Mouse (Mus musculus): ENCODE data around the gene Tomt. TPM values are rescaled to one million over a fixed set of nuclear protein-coding genes. Genes with fewer than 3 reads are reported as not detected.

The Tomt gene
- total and polyA plus RNA-seq, 3 experiments, result 0.01 to 0.22 TPM; not detected in 1

DNA sequence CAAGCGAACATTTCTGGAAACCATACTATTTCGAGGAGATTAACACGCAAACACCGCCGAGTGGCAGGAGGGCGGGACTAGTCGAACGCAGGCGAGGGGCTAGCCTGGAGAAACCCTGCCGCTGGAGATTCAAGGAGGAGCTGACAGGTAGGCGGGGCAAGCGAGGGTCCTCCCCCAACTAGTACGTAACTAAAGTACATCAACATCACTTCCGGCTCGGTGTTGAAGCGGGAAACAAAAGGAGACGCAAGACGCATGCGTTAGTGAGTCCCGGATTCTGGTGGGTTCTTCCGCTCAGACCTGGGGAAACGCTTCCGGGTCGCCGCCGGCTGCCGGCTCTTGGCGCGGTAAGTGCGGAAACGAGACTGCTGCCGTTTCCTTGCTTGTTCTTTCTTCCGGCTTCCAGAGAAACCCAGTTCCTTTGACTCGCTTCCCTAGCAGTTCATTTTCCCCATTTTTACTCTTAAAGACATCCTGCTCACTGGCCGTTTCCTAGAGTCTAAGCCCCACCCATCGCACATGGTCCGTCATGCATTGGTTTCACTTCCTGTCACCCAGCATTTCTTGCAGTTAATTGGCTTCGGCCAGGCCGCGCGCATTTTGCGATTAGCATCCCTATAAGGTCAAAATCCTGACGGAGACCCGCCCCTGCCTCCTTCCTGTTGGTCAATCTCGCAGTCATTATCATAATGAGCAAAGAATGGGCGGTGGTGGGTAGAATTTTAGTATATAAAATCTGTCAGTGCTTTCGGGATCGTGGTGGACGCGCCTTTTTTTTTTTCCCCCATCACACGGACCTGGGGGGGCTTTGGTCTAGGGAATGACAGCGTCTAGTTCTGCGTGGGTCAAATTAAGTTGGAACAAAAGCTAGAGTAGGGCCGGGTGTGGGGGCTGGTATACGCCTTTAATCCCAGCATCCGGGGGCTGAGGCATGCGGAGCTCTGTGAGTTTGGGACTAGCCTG is 9.8 kb downstream of the Tomt start:
- peaks cover 38% of the 10 kb centered on the region for H3K36me3 ChIP-seq (replicated peaks)
- H3K27me3 ChIP-seq (ENCODE audit: insufficient read depth, low read length), result no peaks in the 10 kb centered on the region
- TF ChIP-seq POLR2AphosphoS5 (IDR thresholded peaks at IDR 0.05; ENCODE audit: insufficient replicate concordance, low read depth, low read length), result no peak
- TF ChIP-seq TAL1 (conservative IDR thresholded peaks at IDR 0.05; ENCODE audit: low read depth, low read length), result no peak
- no peak for TF ChIP-seq GATA1 (IDR thresholded peaks at IDR 0.05; ENCODE audit: borderline replicate concordance, low read length)
- H3K9me3 ChIP-seq (replicated peaks), result no peaks in the 10 kb centered on the region
- peak overlapping the region; percentile 73 for H3K4me3 ChIP-seq (ENCODE audit: low read depth, low read length)
- H3K4me1 ChIP-seq (ENCODE audit: insufficient read depth, low read depth, low read length), result peaks cover 17% of the 10 kb centered on the region
- ATAC-seq (ENCODE audit: extremely low read depth, insufficient number of reproducible peaks, low FRiP score, poor library complexity, severe bottlenecking) (peak; percentile 92), DNase-seq (ENCODE audit: low spot score) (peak; percentile 96)

DNA sequence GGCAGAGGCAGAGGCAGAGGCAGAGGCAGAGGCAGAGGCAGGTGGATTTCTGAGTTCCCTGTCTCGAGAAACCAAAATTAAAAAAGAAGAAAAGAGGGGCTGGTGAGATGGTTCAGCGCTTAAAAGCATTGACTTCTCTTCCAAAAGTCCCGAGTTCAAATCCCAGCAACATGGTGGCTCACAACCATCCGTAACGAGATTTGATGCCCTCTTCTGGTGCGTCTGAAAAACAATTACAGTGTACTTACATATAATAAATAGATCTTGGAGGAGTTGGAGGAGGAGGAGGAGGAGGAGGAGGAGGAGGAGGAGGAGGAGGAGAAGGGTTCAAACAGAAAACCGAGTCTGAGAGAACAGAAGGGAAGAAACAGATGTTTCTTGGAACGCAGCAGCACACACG is 10.5 kb downstream of the Tomt start:
- H3K4me1 ChIP-seq (ENCODE audit: insufficient read depth, low read depth, low read length), result peaks cover 19% of the 10 kb centered on the region
- H3K27me3 ChIP-seq (ENCODE audit: insufficient read depth, low read length), result no peaks in the 10 kb centered on the region
- H3K36me3 ChIP-seq (replicated peaks), result peaks cover 31% of the 10 kb centered on the region
- TF ChIP-seq TAL1 (conservative IDR thresholded peaks at IDR 0.05; ENCODE audit: low read depth, low read length), result no peak
- no peak for TF ChIP-seq CTCF (IDR thresholded peaks at IDR 0.05; ENCODE audit: low read depth, low read length)
- TF ChIP-seq POLR2AphosphoS5 (IDR thresholded peaks at IDR 0.05; ENCODE audit: insufficient replicate concordance, low read depth, low read length), result no peak
- TF ChIP-seq GATA1 (IDR thresholded peaks at IDR 0.05; ENCODE audit: borderline replicate concordance, low read length), result no peak
- no peak for TF ChIP-seq GATA2 (IDR thresholded peaks at IDR 0.05; ENCODE audit: borderline replicate concordance, low read depth, low read length)
- DNase-seq (ENCODE audit: low spot score) (no peak), ATAC-seq (ENCODE audit: extremely low read depth, insufficient number of reproducible peaks, low FRiP score, poor library complexity, severe bottlenecking) (no peak)
- H3K4me3 ChIP-seq (ENCODE audit: low read depth, low read length), result peak overlapping the region; percentile 73
- no peaks in the 10 kb centered on the region for H3K9me3 ChIP-seq (replicated peaks)

DNA sequence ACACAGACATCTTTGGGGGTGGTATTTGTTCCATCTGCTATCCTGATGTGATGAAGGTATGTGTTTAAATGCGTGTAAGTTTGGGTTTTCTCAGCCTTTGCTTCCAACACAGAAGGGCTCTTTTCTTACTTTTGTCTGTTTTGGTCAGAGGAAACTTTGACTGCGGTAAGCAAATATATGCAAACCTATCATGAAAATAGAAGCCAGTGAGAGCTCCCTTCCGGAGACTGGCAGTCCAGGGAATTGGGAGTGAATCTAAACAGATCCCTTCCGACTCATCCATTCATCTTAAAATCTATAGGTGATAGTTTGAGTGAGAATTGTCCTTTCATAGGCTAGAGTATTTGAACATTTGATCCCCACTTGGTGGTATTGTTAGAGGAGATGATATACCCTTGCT is 17.7 kb downstream of the Tomt start:
- H3K27me3 ChIP-seq (ENCODE audit: insufficient read depth, low read length), result peaks cover 15% of the 10 kb centered on the region
- H3K9me3 ChIP-seq (replicated peaks), result no peaks in the 10 kb centered on the region
- H3K36me3 ChIP-seq (replicated peaks), result no peaks in the 10 kb centered on the region
- no peak for DNase-seq (ENCODE audit: low spot score)
- no peak overlapping the region for H3K4me3 ChIP-seq (ENCODE audit: low read depth, low read length)
- no peak for TF ChIP-seq CTCF (IDR thresholded peaks at IDR 0.05; ENCODE audit: low read depth, low read length)
- no peak for TF ChIP-seq GATA2 (IDR thresholded peaks at IDR 0.05; ENCODE audit: borderline replicate concordance, low read depth, low read length)
- TF ChIP-seq GATA1 (IDR thresholded peaks at IDR 0.05; ENCODE audit: borderline replicate concordance, low read length), result no peak
- TF ChIP-seq TAL1 (conservative IDR thresholded peaks at IDR 0.05; ENCODE audit: low read depth, low read length), result no peak
- TF ChIP-seq POLR2AphosphoS5 (IDR thresholded peaks at IDR 0.05; ENCODE audit: insufficient replicate concordance, low read depth, low read length), result no peak
- ATAC-seq (ENCODE audit: extremely low read depth, insufficient number of reproducible peaks, low FRiP score, poor library complexity, severe bottlenecking), result no peak
- peaks cover 2% of the 10 kb centered on the region; the same call in 1 of the 2 replicates for H3K4me1 ChIP-seq (ENCODE audit: insufficient read depth, low read depth, low read length)

DNA sequence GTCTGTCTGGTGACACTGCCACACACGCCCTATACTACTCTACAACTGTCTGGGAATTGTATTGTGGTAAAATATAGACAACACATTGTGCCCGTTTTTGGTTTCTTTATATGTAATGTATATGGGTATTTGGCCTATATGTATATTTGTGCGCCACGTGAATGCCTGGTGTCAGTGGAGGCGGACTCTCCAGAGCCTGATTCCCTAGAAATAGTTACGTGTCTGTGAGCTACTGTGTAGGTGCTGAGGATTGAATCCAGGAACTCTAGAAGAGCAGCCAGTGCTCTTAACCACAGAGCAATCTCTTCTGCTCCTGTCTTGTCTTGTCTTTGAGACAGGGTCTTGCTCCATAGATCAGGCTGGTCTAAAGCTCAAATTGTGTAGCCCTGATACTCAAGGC is 19.9 kb downstream of the Tomt start:
- ATAC-seq (ENCODE audit: extremely low read depth, insufficient number of reproducible peaks, low FRiP score, poor library complexity, severe bottlenecking) (no peak), DNase-seq (ENCODE audit: low spot score) (no peak)
- peaks cover under 1% of the 10 kb centered on the region; the same call in 1 of the 2 replicates for H3K4me1 ChIP-seq (ENCODE audit: insufficient read depth, low read depth, low read length)
- TF ChIP-seq GATA2 (IDR thresholded peaks at IDR 0.05; ENCODE audit: borderline replicate concordance, low read depth, low read length) (no peak), TAL1 (conservative IDR thresholded peaks at IDR 0.05; ENCODE audit: low read depth, low read length) (no peak), CTCF (IDR thresholded peaks at IDR 0.05; ENCODE audit: low read depth, low read length) (no peak), GATA1 (IDR thresholded peaks at IDR 0.05; ENCODE audit: borderline replicate concordance, low read length) (no peak), POLR2AphosphoS5 (IDR thresholded peaks at IDR 0.05; ENCODE audit: insufficient replicate concordance, low read depth, low read length) (no peak)
- H3K9me3 ChIP-seq (replicated peaks), result no peaks in the 10 kb centered on the region
- H3K27me3 ChIP-seq (ENCODE audit: insufficient read depth, low read length), result peaks cover 21% of the 10 kb centered on the region
- no peaks in the 10 kb centered on the region for H3K36me3 ChIP-seq (replicated peaks)
- H3K4me3 ChIP-seq (ENCODE audit: low read depth, low read length), result no peak overlapping the region

DNA sequence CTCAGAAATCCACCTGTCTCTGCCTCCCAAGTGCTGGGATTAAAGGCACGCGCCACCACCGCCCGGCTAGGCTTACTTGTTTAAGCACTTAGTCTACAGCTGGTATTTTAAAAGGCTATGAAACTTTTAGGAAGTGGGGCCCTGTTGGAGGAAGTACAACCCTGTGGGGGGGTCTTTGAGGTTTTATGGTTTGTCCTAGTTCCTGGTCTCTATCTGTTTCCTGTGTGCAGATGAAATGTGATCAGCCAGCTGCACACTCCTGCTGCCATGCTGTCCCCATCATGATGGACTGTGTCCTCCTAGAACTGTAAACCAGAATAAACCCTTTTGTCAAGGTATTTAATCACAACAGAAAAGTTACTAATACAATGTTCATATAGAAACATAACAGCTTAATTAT is 22.0 kb downstream of the Tomt start:
- H3K36me3 ChIP-seq (replicated peaks), result no peaks in the 10 kb centered on the region
- no peak for TF ChIP-seq POLR2AphosphoS5 (IDR thresholded peaks at IDR 0.05; ENCODE audit: insufficient replicate concordance, low read depth, low read length)
- no peak for TF ChIP-seq GATA2 (IDR thresholded peaks at IDR 0.05; ENCODE audit: borderline replicate concordance, low read depth, low read length)
- no peak for TF ChIP-seq TAL1 (conservative IDR thresholded peaks at IDR 0.05; ENCODE audit: low read depth, low read length)
- no peak for TF ChIP-seq GATA1 (IDR thresholded peaks at IDR 0.05; ENCODE audit: borderline replicate concordance, low read length)
- no peak for TF ChIP-seq CTCF (IDR thresholded peaks at IDR 0.05; ENCODE audit: low read depth, low read length)

DNA sequence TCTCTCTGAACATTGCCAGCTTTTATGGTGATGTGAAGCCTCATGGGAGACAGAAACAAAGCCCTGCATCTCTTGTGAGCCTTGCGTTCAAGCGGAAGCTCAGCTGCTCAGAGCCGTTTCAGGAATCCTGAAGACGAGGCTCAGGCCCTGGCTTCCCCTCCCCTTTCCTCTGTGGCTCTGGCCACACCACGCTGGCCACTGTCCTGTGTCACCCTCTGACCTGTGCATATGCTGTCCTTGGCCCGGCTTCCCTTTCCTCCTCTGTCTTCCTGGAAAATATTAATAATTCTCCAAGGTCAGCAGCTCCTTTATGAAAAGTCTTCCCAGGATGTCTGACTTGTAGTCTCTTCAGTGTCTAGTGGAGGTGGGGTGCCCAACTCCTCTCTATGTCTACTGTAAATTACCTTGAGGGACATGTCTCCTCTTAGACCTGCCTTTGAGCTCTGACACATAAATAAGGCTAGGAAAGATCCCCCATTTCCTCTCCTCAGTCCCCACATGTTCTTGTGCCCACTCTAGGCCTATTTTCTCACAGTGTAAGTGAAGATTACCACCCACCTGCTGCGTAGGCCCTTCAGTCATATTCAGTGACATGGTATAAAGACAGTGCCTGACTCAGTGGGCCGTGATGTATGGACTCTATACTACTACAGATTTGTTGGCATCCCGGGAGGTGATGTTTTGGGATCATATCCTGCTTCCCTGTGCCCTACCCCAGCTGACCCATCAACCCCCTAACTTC is 23.6 kb downstream of the Tomt start:
- Histone ChIP-seq H3K27me3 (ENCODE audit: insufficient read depth, low read length) (peaks cover 19% of the 10 kb centered on the region), H3K4me3 (ENCODE audit: low read depth, low read length) (no peak overlapping the region), H3K9me3 (replicated peaks) (no peaks in the 10 kb centered on the region), H3K4me1 (ENCODE audit: insufficient read depth, low read depth, low read length) (no peaks in the 10 kb centered on the region), H3K36me3 (replicated peaks) (no peaks in the 10 kb centered on the region)
- TF ChIP-seq TAL1 (conservative IDR thresholded peaks at IDR 0.05; ENCODE audit: low read depth, low read length) (no peak), CTCF (IDR thresholded peaks at IDR 0.05; ENCODE audit: low read depth, low read length) (no peak), GATA2 (IDR thresholded peaks at IDR 0.05; ENCODE audit: borderline replicate concordance, low read depth, low read length) (no peak), POLR2AphosphoS5 (IDR thresholded peaks at IDR 0.05; ENCODE audit: insufficient replicate concordance, low read depth, low read length) (no peak), GATA1 (IDR thresholded peaks at IDR 0.05; ENCODE audit: borderline replicate concordance, low read length) (no peak)
- DNase-seq (ENCODE audit: low spot score) (no peak), ATAC-seq (ENCODE audit: extremely low read depth, insufficient number of reproducible peaks, low FRiP score, poor library complexity, severe bottlenecking) (no peak)

More for the DNA sequence above, 22.0 kb downstream of the Tomt start:
- ATAC-seq (ENCODE audit: extremely low read depth, insufficient number of reproducible peaks, low FRiP score, poor library complexity, severe bottlenecking), result no peak
- Histone ChIP-seq H3K27me3 (ENCODE audit: insufficient read depth, low read length) (peaks cover 17% of the 10 kb centered on the region), H3K9me3 (replicated peaks) (no peaks in the 10 kb centered on the region), H3K4me1 (ENCODE audit: insufficient read depth, low read depth, low read length) (no peaks in the 10 kb centered on the region), H3K4me3 (ENCODE audit: low read depth, low read length) (no peak overlapping the region)
- DNase-seq (ENCODE audit: low spot score), result no peak
